Mouse (Mus musculus): Measurements from ENCODE around the gene Spdye4c.

DNA sequence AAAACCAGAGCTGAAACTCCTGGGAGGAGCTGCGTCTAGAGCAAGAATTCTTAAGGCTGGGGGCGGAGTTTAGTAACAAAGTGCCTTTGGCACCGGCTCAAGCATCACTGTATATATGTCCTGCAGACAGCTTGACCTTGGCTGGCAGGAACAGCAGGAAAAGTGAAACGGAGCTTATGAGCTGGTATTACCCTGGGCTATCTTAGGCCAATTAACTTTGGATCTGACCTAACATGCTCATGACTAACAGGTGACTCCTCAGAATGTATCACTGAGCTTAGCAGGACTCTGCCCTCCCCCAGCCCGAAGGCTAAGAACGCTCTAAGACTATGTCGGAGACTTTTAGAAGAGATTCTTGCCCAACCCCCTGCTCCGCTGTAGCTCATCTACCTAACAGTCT, 25.1 kb upstream of the Spdye4c start:
- TF ChIP-seq CTCF (IDR thresholded peaks at IDR 0.05; ENCODE audit: low read depth), result no peak
- TF ChIP-seq EP300 (IDR thresholded peaks at IDR 0.05; ENCODE audit: low read depth), result no peak
